16 mouse cellular contexts compared by ENCODE assay signal in the genomic region with DNA sequence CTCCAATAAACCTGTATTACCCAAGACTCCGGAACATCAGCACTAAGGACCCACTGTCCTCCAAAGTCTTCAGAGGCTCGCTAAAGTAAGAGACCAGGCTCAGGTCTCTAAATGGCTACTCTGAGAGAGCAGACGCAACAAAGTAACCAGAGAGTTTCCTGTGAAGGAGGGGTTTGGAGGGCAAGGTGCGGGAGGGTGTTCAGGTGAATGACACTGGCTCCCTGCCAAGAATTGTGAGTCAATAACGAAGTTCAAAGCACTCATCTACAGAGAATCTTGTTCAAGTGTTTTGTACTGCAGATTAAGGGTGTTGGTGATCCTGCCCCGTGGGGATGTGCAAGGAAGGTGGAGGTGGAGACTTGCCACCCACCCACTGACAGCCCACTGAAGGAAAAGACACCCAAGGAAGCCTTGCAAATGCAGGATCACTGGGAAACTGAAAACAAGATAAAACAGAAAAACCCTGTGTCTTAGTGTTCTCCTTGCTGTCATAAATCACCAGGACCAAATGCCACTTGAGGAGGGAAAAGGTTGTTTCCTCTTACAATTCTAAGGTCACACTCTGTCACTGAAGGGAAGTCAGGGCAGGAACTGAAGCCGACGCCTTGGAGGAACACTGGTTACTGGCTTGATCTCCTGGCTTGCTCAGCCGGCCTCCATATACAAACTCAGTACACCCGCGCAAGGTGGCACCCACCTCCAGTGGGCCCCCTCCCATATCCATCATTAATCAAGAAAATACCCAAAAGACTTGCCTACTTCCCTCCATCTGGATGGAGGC. TPM values are rescaled to one million over a fixed set of nuclear protein-coding genes. Genes with fewer than 3 reads are reported as not detected.
DNase-seq lines count a peak whose midpoint lies in the region; ATAC-seq and TF ChIP-seq lines count a peak whose summit lies in the region.
"Had no signal": no experiment of that assay in that cellular context is flagged by ENCODE, and none has a peak within 500 bp of the region (broad histone marks: within the 10 kb centered on the region; RNA-seq: fewer than 3 reads in every experiment).

No protein-coding gene starts in this region.

- peaks cover 20% of the 10 kb centered on the region for H3K4me1 ChIP-seq in kidney, embryonic 15.5 days
- no peaks in the 10 kb centered on the region for H3K4me1 ChIP-seq in kidney, postnatal 0 days (replicated peaks; ENCODE audit: insufficient read depth, low read length)
- H3K4me1 ChIP-seq in stomach, postnatal 0 days (replicated peaks; ENCODE audit: control insufficient read depth, insufficient read depth): no peaks in the 10 kb centered on the region
- H3K4me1 ChIP-seq: heart, embryonic 10.5 days; megakaryocyte, embryonic 14.5 days had no signal

- no peak overlapping the region for H3K4me2 ChIP-seq in kidney, embryonic 15.5 days
- no peak overlapping the region for H3K4me2 ChIP-seq in kidney, postnatal 0 days (ENCODE audit: low read length)
- no peak overlapping the region for H3K4me2 ChIP-seq in stomach, postnatal 0 days (replicated peaks; ENCODE audit: low read depth)

- H3K9ac ChIP-seq in kidney, embryonic 15.5 days: no peak overlapping the region
- H3K9ac ChIP-seq in kidney, postnatal 0 days (ENCODE audit: low read depth, low read length): no peak overlapping the region
- no peak overlapping the region for H3K9ac ChIP-seq in stomach, postnatal 0 days (ENCODE audit: low read length)
- H3K9ac ChIP-seq: forebrain, postnatal 0 days had no signal

- no peak for TF ChIP-seq CTCF in kidney, postnatal 0 days (IDR thresholded peaks at IDR 0.05; ENCODE audit: low read depth)
- no peak for TF ChIP-seq CTCF in stomach, postnatal 0 days (IDR thresholded peaks at IDR 0.05; ENCODE audit: low read depth)

- no peak for TF ChIP-seq EP300 in stomach, postnatal 0 days (optimal IDR thresholded peaks at IDR 0.05)

- peak; percentile 17 for DNase-seq in kidney, adult 11 months
- DNase-seq in testis, postnatal 14 days (ENCODE audit: low spot score): peak; percentile 68
- no peak for DNase-seq in testis, postnatal 10 days (ENCODE audit: low spot score)
- peak; percentile 37 for DNase-seq in kidney, postnatal 0 days (ENCODE audit: low spot score)
- DNase-seq in stomach, postnatal 0 days (ENCODE audit: low spot score): peak; percentile 80
- DNase-seq in layer of hippocampus, postnatal 36 days: no peak
- DNase-seq in layer of hippocampus, adult 9-11 months: no peak
- DNase-seq: cerebellum, adult 11 months; forebrain, postnatal 0 days; gastrocnemius, postnatal 14 days; heart, postnatal 4 days; left cerebral cortex, postnatal 4 days had no signal

- no peaks in the 10 kb centered on the region for H3K9me3 ChIP-seq in kidney, embryonic 15.5 days (replicated peaks)
- no peaks in the 10 kb centered on the region for H3K9me3 ChIP-seq in kidney, postnatal 0 days (replicated peaks; ENCODE audit: low read length)
- H3K9me3 ChIP-seq in stomach, postnatal 0 days (ENCODE audit: control insufficient read depth, low read length): no peaks in the 10 kb centered on the region
- H3K9me3 ChIP-seq: heart, embryonic 10.5 days had no signal

- no peak for ATAC-seq in kidney, embryonic 15.5 days (replicated peaks; ENCODE audit: low FRiP score)
- ATAC-seq in kidney, postnatal 0 days (replicated peaks; ENCODE audit: low FRiP score, low read depth): no peak
- peak; percentile 78 for ATAC-seq in stomach, postnatal 0 days (ENCODE audit: low FRiP score, low TSS enrichment)
- ATAC-seq: forebrain, postnatal 0 days had no signal

- no peak overlapping the region for H3K4me3 ChIP-seq in kidney, embryonic 15.5 days (replicated peaks)
- H3K4me3 ChIP-seq in kidney, postnatal 0 days (replicated peaks; ENCODE audit: low read depth, low read length): no peak overlapping the region
- H3K4me3 ChIP-seq in stomach, postnatal 0 days (ENCODE audit: low read depth, low read length): no peak overlapping the region
- H3K4me3 ChIP-seq: heart, embryonic 10.5 days; megakaryocyte, embryonic 14.5 days had no signal

- peaks cover 19% of the 10 kb centered on the region for H3K27me3 ChIP-seq in kidney, embryonic 15.5 days
- H3K27me3 ChIP-seq in kidney, postnatal 0 days (ENCODE audit: insufficient read depth, low read length): no peaks in the 10 kb centered on the region
- H3K27me3 ChIP-seq in stomach, postnatal 0 days (ENCODE audit: control insufficient read depth, insufficient read depth, low read length): no peaks in the 10 kb centered on the region

- no peak overlapping the region for H3K27ac ChIP-seq in kidney, embryonic 15.5 days
- no peak overlapping the region for H3K27ac ChIP-seq in kidney, postnatal 0 days
- H3K27ac ChIP-seq in stomach, postnatal 0 days (replicated peaks): 0 out of 2 replicates have a peak overlapping the region, but pooled peaks have one; percentile 24
- H3K27ac ChIP-seq: heart, embryonic 10.5 days had no signal

- 28% methylated on average over 11 of the region's 11 CpGs for WGBS in kidney, embryonic 15.5 days
- 25% methylated on average over 11 of the region's 11 CpGs for WGBS in kidney, postnatal 0 days
- 46% methylated on average over 11 of the region's 11 CpGs for WGBS in stomach, postnatal 0 days

- no peaks in the 10 kb centered on the region for H3K36me3 ChIP-seq in kidney, embryonic 15.5 days
- H3K36me3 ChIP-seq in kidney, postnatal 0 days (ENCODE audit: insufficient read depth, low read length): no peaks in the 10 kb centered on the region
- H3K36me3 ChIP-seq in stomach, postnatal 0 days (ENCODE audit: control insufficient read depth, insufficient read depth, low read length): no peaks in the 10 kb centered on the region
- H3K36me3 ChIP-seq: heart, embryonic 10.5 days had no signal

RNA-seq across cellular contexts. Expression of a gene that starts 30.8 kb away (rescaled TPM):
- 9.6 and 11.2 TPM in 2 replicates for polyA plus RNA-seq in kidney, embryonic 15.5 days (2015; fragmentation: Nextera tagmentation; extraction: Ambion mirVana)
- polyA plus RNA-seq in kidney, postnatal 0 days (2015; fragmentation: Nextera tagmentation; extraction: Ambion mirVana): 6.3 and 7.4 TPM in 2 replicates
- 5.7 and 6.9 TPM in 2 replicates for polyA plus RNA-seq in stomach, postnatal 0 days (2015; fragmentation: Nextera tagmentation; extraction: Ambion mirVana)
- total RNA-seq in layer of hippocampus, postnatal 36 days (2021): under 1 TPM; 0.65 to 0.91 TPM
- total RNA-seq: neutrophil, adult 5-6 weeks had no signal

Comparison
In these comparisons a context has a peak if more than half of its experiments do, and no peak if none do; other contexts are left out.
1. DNase-seq: peak in kidney, adult 11 months (single experiment), testis, postnatal 14 days (single experiment), kidney, postnatal 0 days (single experiment) and stomach, postnatal 0 days (single experiment); none in testis, postnatal 10 days (single experiment), layer of hippocampus, postnatal 36 days (0 of 2) and layer of hippocampus, adult 9-11 months (single experiment).